Mouse (Mus musculus) gastrocnemius, postnatal 25 days (tissue): ENCODE data around the gene Hspb6. TPM values are rescaled to one million over a fixed set of nuclear protein-coding genes. Genes with fewer than 3 reads are reported as not detected.

ENCODE experiments used
- microRNA-seq, 2 experiments: library from miRNA; unstranded; fragments of <30 nt; microRNA quantifications; one replicate each; pipeline ENCODE4 v1.2.0; 2021; ENCODE audit warnings: borderline replicate concordance in 2 of 2
- total RNA-seq, 2 experiments: library from RNA; stranded (reverse); gene quantifications; 1 replicate in 1 of 2; 2 replicates in 1 of 2; pipeline ENCODE4 v1.2.3; 2021

Gene Hspb6
- total RNA-seq, 2 experiments from 2014 or later: 1,175 to 3,096 TPM

Small RNA genes lying within 50 kb of the gene (microRNA-seq; reads per million reads assigned to microRNA genes)
- gene Gm38670 (0.74 to 3.7 reads per million in 2 experiments), gene Mir3569 (0.26 to 0.74 reads per million in 2 experiments)

Other genes starting within 250 kb of the Hspb6 start
- gene Alkbh6, start 243.5 kb upstream of the Hspb6 start, total RNA-seq: 10 to 100 TPM; 18.6 to 18.8 TPM
- 1 to 10 TPM; 1.2 to 1.4 TPM for gene Syne4, start 237.4 kb upstream of the Hspb6 start, total RNA-seq
- under 1 TPM; 0.31 to 0.46 TPM for gene E130208F15Rik, start 230.4 kb upstream of the Hspb6 start, total RNA-seq
- gene Sdhaf1, start 228.3 kb upstream of the Hspb6 start, total RNA-seq: 1 to 10 TPM; 6.5 to 7.3 TPM
- gene Lrfn3, start 189.4 kb upstream of the Hspb6 start, total RNA-seq: 1 to 10 TPM; 2.5 to 2.6 TPM
- gene Tyrobp, start 138.4 kb upstream of the Hspb6 start, total RNA-seq: 1 to 10 TPM; 5.8 to 6.5 TPM
- not detected for gene Hcst, start 132.3 kb upstream of the Hspb6 start, total RNA-seq
- gene Nfkbid, start 130.4 kb upstream of the Hspb6 start, total RNA-seq: under 1 TPM in 1 of 2 experiments, not detected in 1; 0.27 TPM
- gene Aplp1, start 106.6 kb upstream of the Hspb6 start, total RNA-seq: under 1 TPM; 0.72 to 0.95 TPM
- gene Kirrel2, start 94.5 kb upstream of the Hspb6 start, total RNA-seq: not detected
- gene Nphs1, start 93.9 kb upstream of the Hspb6 start, total RNA-seq: not detected
- gene Prodh2, start 58.6 kb upstream of the Hspb6 start, total RNA-seq: not detected
- gene Arhgap33, start 17.1 kb upstream of the Hspb6 start, total RNA-seq: 1 to 10 TPM in 1 of 2 experiments, under 1 TPM in 1; 0.74 to 1.1 TPM
- gene Proser3, start 121 bp downstream of the Hspb6 start, total RNA-seq: 1 to 10 TPM; 3.0 to 6.4 TPM
- 10 to 100 TPM in 1 of 2 experiments, 1 to 10 TPM in 1; 8.4 to 10.3 TPM for gene Lin37, start 7.7 kb downstream of the Hspb6 start, total RNA-seq
- 10 to 100 TPM; 54.1 to 55.6 TPM for gene U2af1l4, start 11.1 kb downstream of the Hspb6 start, total RNA-seq
- gene Gm49396, start 11.2 kb downstream of the Hspb6 start, total RNA-seq: 1 to 10 TPM; 1.6 to 2.2 TPM
- 10 to 100 TPM; 91.2 to 92.1 TPM for gene Psenen, start 11.4 kb downstream of the Hspb6 start, total RNA-seq
- under 1 TPM; 0.46 to 0.75 TPM for gene Igflr1, start 13.2 kb downstream of the Hspb6 start, total RNA-seq
- 10 to 100 TPM; 12.3 to 14.0 TPM for gene Kmt2b, start 36.5 kb downstream of the Hspb6 start, total RNA-seq
- gene Zbtb32, start 46.7 kb downstream of the Hspb6 start, total RNA-seq: not detected
- gene Upk1a, start 60.7 kb downstream of the Hspb6 start, total RNA-seq: not detected
- 1,000 to 10,000 TPM; 1,459 to 1,684 TPM for gene Cox6b1, start 74.0 kb downstream of the Hspb6 start, total RNA-seq
- gene Etv2, start 83.7 kb downstream of the Hspb6 start, total RNA-seq: not detected
- 10 to 100 TPM; 37.2 to 40.1 TPM for gene Rbm42, start 98.1 kb downstream of the Hspb6 start, total RNA-seq
- gene Haus5, start 112.8 kb downstream of the Hspb6 start, total RNA-seq: 1 to 10 TPM; 3.5 to 5.1 TPM
- gene Pmis2, start 119.4 kb downstream of the Hspb6 start, total RNA-seq: 1 to 10 TPM; 2.3 to 3.4 TPM
- gene 2200002J24Rik, start 146.7 kb downstream of the Hspb6 start, total RNA-seq: not detected
- gene Atp4a, start 160.0 kb downstream of the Hspb6 start, total RNA-seq: under 1 TPM; 0.33 to 0.75 TPM
- gene Tmem147, start 177.4 kb downstream of the Hspb6 start, total RNA-seq: 100 to 1,000 TPM; 283 to 405 TPM
- not detected for gene Gapdhs, start 191.5 kb downstream of the Hspb6 start, total RNA-seq
- gene Sbsn, start 199.3 kb downstream of the Hspb6 start, total RNA-seq: 1 to 10 TPM; 2.3 to 5.6 TPM
- under 1 TPM; 0.43 to 0.51 TPM for gene Dmkn, start 211.6 kb downstream of the Hspb6 start, total RNA-seq
- gene Krtdap, start 235.7 kb downstream of the Hspb6 start, total RNA-seq: 1 to 10 TPM in 1 of 2 experiments, under 1 TPM in 1; 0.97 to 2.8 TPM